ENCODE assay signal across 22 mouse cellular contexts in genomic region chr12:99464291-99464690, GRCm38 (mm10).
DNase-seq lines count a peak whose midpoint lies in the region; ATAC-seq lines count a peak whose summit lies in the region.
"Had no signal": no experiment of that assay in that cellular context is flagged by ENCODE, and none has a peak within 500 bp of the region (broad histone marks: within the 10 kb centered on the region; RNA-seq: fewer than 3 reads in every experiment).

No protein-coding gene starts in this region.

- no peak overlapping the region for H3K9ac ChIP-seq in forebrain, embryonic 11.5 days (ENCODE audit: low read length)
- H3K9ac ChIP-seq: embryonic facial prominence, embryonic 15.5 days; hindbrain, embryonic 13.5 days had no signal

- H3K9me3 ChIP-seq in forebrain, embryonic 11.5 days (ENCODE audit: control insufficient read depth, low read length) = no peaks in the 10 kb centered on the region
- H3K9me3 ChIP-seq: embryonic facial prominence, embryonic 15.5 days; forebrain, embryonic 10.5 days; heart, embryonic 10.5 days; hindbrain, embryonic 13.5 days had no signal

- H3K36me3 ChIP-seq in macrophage (ENCODE audit: inconsistent target) = no peaks in the 10 kb centered on the region
- no peaks in the 10 kb centered on the region for H3K36me3 ChIP-seq in forebrain, embryonic 11.5 days (ENCODE audit: control insufficient read depth, insufficient read depth, low read length)
- H3K36me3 ChIP-seq: embryonic facial prominence, embryonic 15.5 days; forebrain, embryonic 10.5 days; heart, embryonic 10.5 days; hindbrain, embryonic 13.5 days had no signal

- H3K79me2 ChIP-seq in macrophage (ENCODE audit: inconsistent target) = no peaks in the 10 kb centered on the region

- 0 out of 2 replicates have a peak, but pooled peaks cover 4% of the 10 kb centered on the region for H3K4me1 ChIP-seq in forebrain, embryonic 11.5 days (replicated peaks; ENCODE audit: control insufficient read depth, insufficient read depth, low read length)

- 18% methylated on average over 5 of the region's 5 CpGs for WGBS in macrophage (ENCODE audit: missing documents)
- 89% methylated on average over 5 of the region's 5 CpGs for WGBS in forebrain, embryonic 11.5 days

- no peaks in the 10 kb centered on the region for H3K27me3 ChIP-seq in forebrain, embryonic 11.5 days (ENCODE audit: control insufficient read depth, insufficient read depth, low read length)
- H3K27me3 ChIP-seq: embryonic facial prominence, embryonic 15.5 days; hindbrain, embryonic 13.5 days had no signal

- H3K4me3 ChIP-seq in macrophage (ENCODE audit: inconsistent target) = no peak overlapping the region
- H3K4me3 ChIP-seq in forebrain, embryonic 11.5 days (ENCODE audit: low read depth, low read length) = no peak overlapping the region
- H3K4me3 ChIP-seq: embryonic facial prominence, embryonic 15.5 days; erythroblast, embryonic 14.5 days; forebrain, embryonic 10.5 days; heart, embryonic 10.5 days; hindbrain, embryonic 13.5 days had no signal

- ATAC-seq in forebrain, embryonic 11.5 days (replicated peaks; ENCODE audit: low FRiP score) = no peak
- ATAC-seq: forebrain, embryonic 16.5 days; hindbrain, postnatal 0 days had no signal

- peak overlapping the region; percentile 41 for H3K27ac ChIP-seq in macrophage
- no peak overlapping the region for H3K27ac ChIP-seq in forebrain, embryonic 11.5 days (ENCODE audit: low read depth, low read length)
- H3K27ac ChIP-seq: embryonic facial prominence, embryonic 15.5 days; forebrain, embryonic 10.5 days; heart, embryonic 10.5 days; hindbrain, embryonic 13.5 days; hindbrain, postnatal 0 days had no signal

- peak; percentile 80 for DNase-seq in heart, adult 11 months
- DNase-seq in heart, postnatal 36 days = no peak
- peak; percentile 73 for DNase-seq in 416B (ENCODE audit: low read depth)
- DNase-seq in monocyte, adult 2 months (ENCODE audit: low read depth in 1 of 2, low spot score in 2 of 2) = peak; percentile 26 to 38
- DNase-seq in gastrocnemius, postnatal 25 days = no peak
- no peak for DNase-seq in forebrain, embryonic 11.5 days (ENCODE audit: low spot score)
- DNase-seq in left cerebral cortex, postnatal 10 days (ENCODE audit: extremely low spot score in 1 of 2, low spot score in 2 of 2) = no peak
- DNase-seq: adrenal gland, postnatal 10 days; cerebellum, adult 2 months; cerebellum, postnatal 10 days; embryo, embryonic 11 days; gastrocnemius, postnatal 14 days; heart, adult 18-20 months; heart, postnatal 10 days had no signal

- intact Hi-C loops in heart, postnatal 36 days (cut with DNase I) = no loop called here
- intact Hi-C loops in left cerebral cortex, postnatal 10 days (cut with DNase I) = no loop called here

- H3K4me2 ChIP-seq in forebrain, embryonic 11.5 days (ENCODE audit: low read depth, low read length, severe bottlenecking) = no peak overlapping the region
- H3K4me2 ChIP-seq: embryonic facial prominence, embryonic 15.5 days; hindbrain, embryonic 13.5 days had no signal

Comparison
In these comparisons a context has a peak if more than half of its experiments do, and no peak if none do; other contexts are left out.
1. DNase-seq: peak in heart, adult 11 months (single experiment), 416B (single experiment) and monocyte, adult 2 months (2 of 2); none in heart, postnatal 36 days (0 of 2), gastrocnemius, postnatal 25 days (single experiment), forebrain, embryonic 11.5 days (single experiment) and left cerebral cortex, postnatal 10 days (0 of 2).